Mouse (Mus musculus) E14TG2a.4 (cell line): ENCODE data around the gene Gm42669.

ENCODE experiments used
- CTCF ChIP-seq: conservative IDR thresholded peaks from 2 replicates; pipeline ENCODE4 v1.5.1; 2014; ENCODE audit warnings: low read length
- POU5F1 ChIP-seq: IDR thresholded peaks from 2 replicates; pipeline ENCODE4 v1.6.1; 2014; ENCODE audit warnings: low read length, borderline replicate concordance

GRCm38 (mm10) chr5:107499891-107500535 lies 7.4 kb upstream of the Gm42669 start:
- TF ChIP-seq CTCF, result no peak
- TF ChIP-seq POU5F1, result no peak
